Mouse (Mus musculus) heart, embryonic 11.5 days (tissue): ENCODE measurements around the gene Zfp961. TPM values are rescaled to one million over a fixed set of nuclear protein-coding genes. Genes with fewer than 3 reads are reported as not detected.
A peak's percentile ranks its signal among the peaks of the same experiment; 100 is the strongest.

Experiments used
- ATAC-seq: fragments of 200-750 bp; cut with Nextera tagmentation; replicated peaks from 2 replicates; pipeline ENCODE4 v1.8.0; 2017; ENCODE audit warnings: moderate library complexity; ENCODE audit not compliant: insufficient number of reproducible peaks, low FRiP score, low TSS enrichment
- H3K27ac ChIP-seq: fragments of 300-500 bp; sonication (generic); 2 replicates; pipeline ENCODE4 v1.5.1; 2014; ENCODE audit warnings: mild to moderate bottlenecking, low read depth, low read length
- H3K27me3 ChIP-seq: fragments of 300-500 bp; sonication (generic); 2 replicates; pipeline ENCODE4 v1.6.1; 2014; ENCODE audit warnings: mild to moderate bottlenecking, low read length, mixed read lengths; ENCODE audit not compliant: control insufficient read depth, insufficient read depth
- H3K36me3 ChIP-seq: fragments of 300-500 bp; sonication (generic); 2 replicates; pipeline ENCODE4 v1.6.1; 2014; ENCODE audit warnings: mild to moderate bottlenecking, low read length, moderate library complexity, mixed read lengths; ENCODE audit not compliant: control insufficient read depth, insufficient read depth
- H3K4me1 ChIP-seq: fragments of 300-500 bp; sonication (generic); 2 replicates; pipeline ENCODE4 v1.6.1; 2014; ENCODE audit warnings: low read length; ENCODE audit not compliant: control insufficient read depth, insufficient read depth
- H3K4me2 ChIP-seq: fragments of 300-500 bp; sonication (generic); 2 replicates; pipeline ENCODE4 v1.6.1; 2014; ENCODE audit warnings: mild to moderate bottlenecking, moderate library complexity
- H3K4me3 ChIP-seq: fragments of 300-500 bp; sonication (generic); 2 replicates; pipeline ENCODE4 v1.5.1; 2014; ENCODE audit warnings: low read depth, low read length
- H3K9ac ChIP-seq: fragments of 300-500 bp; sonication (generic); 2 replicates; pipeline ENCODE4 v1.6.1; 2014; ENCODE audit warnings: mild to moderate bottlenecking, low read depth, low read length, moderate library complexity
- H3K9me3 ChIP-seq: fragments of 300-500 bp; sonication (generic); replicated peaks from 2 replicates; pipeline ENCODE4 v1.6.1; 2016; ENCODE audit warnings: low read length; ENCODE audit not compliant: control insufficient read depth
- WGBS: fragments of 180-500 bp; shearing (Covaris S2); extraction: QIAGEN DNeasy Blood & Tissue Kit; methylation state at CpG from one replicate; pipeline ENCODE4 v1.1.7; 2014; ENCODE audit not compliant: insufficient replicate concordance; 5-methylcytosine and 5-hydroxymethylcytosine counted together
- polyA plus RNA-seq: library from polyadenylated mRNA; unstranded; fragments of >200 nt; fragmentation: Nextera tagmentation; extraction: Ambion mirVana; gene quantifications from 2 replicates; pipeline ENCODE4 v1.2.1, GENCODE M21; 2014

Gene Zfp961
- polyA plus RNA-seq, 1 experiment from 2014 or later: 15.2 TPM

DNA sequence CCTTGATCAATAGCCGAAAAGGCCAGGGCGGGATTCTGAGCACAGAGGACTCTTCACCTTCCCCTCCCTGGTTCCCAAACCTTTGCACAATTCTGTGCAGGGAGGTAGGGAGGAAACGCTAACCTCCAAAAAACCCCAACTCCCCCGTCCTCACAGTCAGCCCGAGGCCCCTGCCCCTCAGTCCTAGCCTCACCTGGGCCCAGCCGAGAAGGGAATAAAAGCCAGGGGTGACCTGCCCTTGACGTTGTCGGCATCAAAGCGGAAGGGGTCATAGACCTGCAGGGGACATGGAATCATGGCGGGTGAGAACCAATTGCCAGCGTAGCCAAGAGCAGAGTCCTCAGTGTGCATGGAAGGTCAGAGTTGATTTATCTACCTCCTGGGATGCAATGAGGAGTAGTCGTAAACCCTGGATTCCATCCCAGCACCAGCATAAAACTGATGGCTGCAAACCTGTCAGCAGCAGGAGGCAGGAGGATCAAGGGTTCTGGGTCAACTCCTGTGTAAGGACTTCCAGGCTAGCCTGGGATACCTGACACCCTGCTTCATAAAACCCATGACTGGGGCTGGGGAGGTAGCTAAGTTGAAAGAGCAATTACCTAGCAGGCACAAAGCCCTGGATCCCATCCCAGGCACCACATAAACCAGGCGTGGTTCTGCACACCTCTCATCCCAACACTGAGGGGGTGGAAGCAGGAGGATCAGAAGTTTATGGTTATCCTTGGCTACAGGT is 38.2 kb downstream of the Zfp961 start:
- Histone ChIP-seq H3K9me3 (no peaks in the 10 kb centered on the region), H3K9ac (peak overlapping the region; percentile 64), H3K27ac (no peak overlapping the region), H3K4me3 (peak overlapping the region; percentile 39), H3K36me3 (no peaks in the 10 kb centered on the region), H3K27me3 (no peaks in the 10 kb centered on the region), H3K4me1 (no peaks in the 10 kb centered on the region; the same call in 1 of the 2 replicates), H3K4me2 (peak overlapping the region; percentile 65)
- no peak; the same call in 1 of the 2 replicates for ATAC-seq
- 53% methylated on average over 13 of the region's 13 CpGs for WGBS

DNA sequence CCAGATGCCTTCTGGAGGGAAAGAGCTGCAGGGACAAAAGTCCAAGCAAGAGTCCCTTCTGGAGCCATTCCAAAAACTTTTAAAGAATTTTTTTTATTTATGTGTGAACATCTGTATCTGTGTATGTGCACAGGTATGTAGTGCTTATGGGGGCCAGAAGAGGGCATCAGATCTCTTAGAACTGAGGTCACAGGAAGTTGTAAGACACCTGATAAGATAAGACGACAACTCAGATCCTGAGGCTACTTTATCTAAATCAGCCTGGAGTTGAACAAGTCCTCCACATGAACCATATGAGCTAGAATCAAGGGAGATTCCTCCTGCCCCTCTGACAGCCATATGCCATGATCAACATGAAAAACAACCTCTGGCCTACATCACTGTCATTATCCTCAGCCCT is 48.6 kb downstream of the Zfp961 start:
- H3K4me2 ChIP-seq: no peak overlapping the region
- no peaks in the 10 kb centered on the region for H3K9me3 ChIP-seq
- no peak for ATAC-seq
- no peaks in the 10 kb centered on the region for H3K27me3 ChIP-seq
- H3K4me1 ChIP-seq: no peaks in the 10 kb centered on the region
- H3K4me3 ChIP-seq: no peak overlapping the region
- no peak overlapping the region for H3K27ac ChIP-seq
- no peaks in the 10 kb centered on the region for H3K36me3 ChIP-seq
- no peak overlapping the region for H3K9ac ChIP-seq
- WGBS: 45% methylated on average over 1 of the region's 1 CpGs

DNA sequence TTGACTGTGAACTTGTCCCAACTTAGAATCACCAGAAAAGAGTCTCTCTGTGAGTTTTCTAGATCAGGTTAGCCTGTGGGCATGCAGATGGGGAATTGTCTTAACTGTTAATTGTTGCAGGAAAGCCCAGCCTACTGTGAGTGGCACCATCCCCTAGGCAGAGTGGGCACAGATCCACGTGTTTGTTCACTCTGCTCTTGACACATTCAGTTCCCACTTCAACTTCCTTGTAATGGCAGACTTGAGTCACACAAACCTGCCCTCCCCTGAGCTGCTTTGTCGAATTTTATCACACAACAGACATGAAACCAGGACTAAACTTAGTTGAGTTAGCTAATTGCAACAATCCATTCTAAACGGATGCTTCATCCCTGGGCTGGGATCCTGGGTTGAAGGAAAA is 49.4 kb downstream of the Zfp961 start:
- H3K4me2 ChIP-seq: no peak overlapping the region
- H3K27me3 ChIP-seq: no peaks in the 10 kb centered on the region
- H3K9me3 ChIP-seq: no peaks in the 10 kb centered on the region
- H3K4me1 ChIP-seq: no peaks in the 10 kb centered on the region
- no peak overlapping the region for H3K9ac ChIP-seq
- ATAC-seq: no peak
- no peak overlapping the region for H3K4me3 ChIP-seq
- H3K27ac ChIP-seq: no peak overlapping the region
- H3K36me3 ChIP-seq: no peaks in the 10 kb centered on the region
- 55% methylated on average over 3 of the region's 3 CpGs for WGBS

DNA sequence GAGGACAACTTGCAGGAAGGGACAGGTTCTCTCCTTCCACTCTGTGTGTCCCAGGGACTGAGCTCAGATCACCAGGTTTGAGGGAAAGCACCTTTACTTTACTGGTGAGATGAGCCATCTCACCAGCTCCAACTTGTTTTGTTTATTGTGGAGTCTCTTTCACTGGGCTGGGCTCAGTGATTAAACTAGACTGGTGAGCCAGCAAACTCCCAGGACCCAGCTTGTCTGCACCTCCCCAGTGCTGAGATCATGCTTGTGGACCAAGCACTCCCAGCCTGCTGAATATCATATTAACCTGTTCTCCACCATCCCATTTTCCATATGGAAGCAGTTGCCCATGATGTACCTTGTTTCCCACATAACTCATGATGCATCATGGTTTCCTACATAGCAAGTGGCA is 52.1 kb downstream of the Zfp961 start:
- no peaks in the 10 kb centered on the region for H3K27me3 ChIP-seq
- no peaks in the 10 kb centered on the region for H3K9me3 ChIP-seq
- H3K4me1 ChIP-seq: no peaks in the 10 kb centered on the region
- H3K27ac ChIP-seq: no peak overlapping the region
- no peak overlapping the region for H3K4me3 ChIP-seq
- no peak overlapping the region for H3K4me2 ChIP-seq
- H3K9ac ChIP-seq: no peak overlapping the region
- no peak for ATAC-seq
- no peaks in the 10 kb centered on the region for H3K36me3 ChIP-seq

DNA sequence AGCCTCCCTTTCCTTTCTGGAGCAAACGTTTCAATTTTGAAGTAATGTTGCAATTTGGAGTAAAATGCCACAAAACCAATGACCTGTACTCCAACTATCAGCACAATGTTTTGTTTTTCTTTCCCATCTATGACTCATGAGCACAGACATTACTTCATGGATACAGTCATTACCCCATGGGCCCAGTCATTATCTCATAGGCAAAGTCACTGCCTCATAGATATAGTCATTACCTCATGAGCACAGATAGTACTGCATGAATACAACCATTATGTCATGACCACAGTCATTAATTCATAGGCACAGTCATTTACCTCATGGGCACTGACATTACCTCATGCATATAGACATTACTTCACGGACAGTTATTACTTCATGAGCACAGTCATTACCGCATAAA is 55.1 kb downstream of the Zfp961 start:
- ATAC-seq: no peak
- H3K9ac ChIP-seq: no peak overlapping the region
- H3K27me3 ChIP-seq: no peaks in the 10 kb centered on the region
- no peaks in the 10 kb centered on the region for H3K4me1 ChIP-seq
- no peak overlapping the region for H3K4me2 ChIP-seq
- H3K27ac ChIP-seq: no peak overlapping the region
- no peaks in the 10 kb centered on the region for H3K9me3 ChIP-seq
- 74% methylated on average over 3 of the region's 3 CpGs for WGBS
- H3K4me3 ChIP-seq: no peak overlapping the region
- H3K36me3 ChIP-seq: no peaks in the 10 kb centered on the region

DNA sequence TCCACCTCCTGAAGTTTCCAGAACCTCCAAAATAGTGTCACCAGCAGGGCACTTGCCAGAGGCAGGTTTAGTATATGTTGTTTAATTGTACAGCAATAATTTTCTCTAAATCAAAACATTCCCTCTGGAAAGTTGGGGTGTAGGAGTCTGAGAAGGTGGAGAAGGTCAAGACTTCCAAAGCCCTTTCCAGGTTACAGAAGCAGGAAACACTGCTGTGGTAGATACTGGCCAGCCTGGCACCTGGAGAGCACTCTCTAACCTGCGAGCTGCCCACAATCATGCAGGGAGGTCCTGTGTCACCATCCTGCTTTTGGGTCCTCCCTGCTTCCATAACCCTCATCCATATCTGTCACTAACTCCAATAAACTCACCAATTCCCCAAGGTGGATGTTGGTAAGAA is 55.9 kb downstream of the Zfp961 start:
- ATAC-seq: no peak
- no peaks in the 10 kb centered on the region for H3K4me1 ChIP-seq
- no peak overlapping the region for H3K9ac ChIP-seq
- H3K27ac ChIP-seq: no peak overlapping the region
- WGBS: 63% methylated on average over 1 of the region's 1 CpGs
- H3K4me2 ChIP-seq: no peak overlapping the region
- H3K4me3 ChIP-seq: no peak overlapping the region
- no peaks in the 10 kb centered on the region for H3K36me3 ChIP-seq
- H3K9me3 ChIP-seq: no peaks in the 10 kb centered on the region
- H3K27me3 ChIP-seq: no peaks in the 10 kb centered on the region

DNA sequence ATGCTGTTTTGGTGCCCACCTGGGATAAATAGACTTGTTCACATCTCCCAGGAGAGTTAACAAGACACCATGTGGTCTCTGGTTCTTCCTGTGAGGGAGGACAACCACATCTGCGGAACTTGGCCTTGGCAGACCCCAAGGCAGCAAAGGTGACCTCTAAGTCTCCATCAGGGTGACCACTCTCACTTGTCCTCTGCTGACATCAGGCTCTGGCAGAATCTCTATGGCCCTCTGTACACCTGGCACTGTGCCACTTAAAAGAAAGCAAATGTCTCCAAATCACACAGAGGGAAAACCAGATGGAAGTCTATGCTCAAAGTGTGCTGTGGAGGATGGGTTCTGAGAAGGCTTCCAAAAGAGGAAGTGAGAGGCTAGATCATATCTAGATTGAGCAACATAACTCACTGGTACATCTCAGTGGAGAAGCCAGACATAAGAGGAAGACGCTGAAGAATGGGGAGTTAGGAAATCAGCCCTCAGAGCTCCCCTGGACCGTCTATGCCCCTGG is 57.4 kb downstream of the Zfp961 start:
- H3K36me3 ChIP-seq: no peaks in the 10 kb centered on the region
- 57% methylated on average over 3 of the region's 3 CpGs for WGBS
- H3K4me3 ChIP-seq: no peak overlapping the region
- no peak for ATAC-seq
- no peaks in the 10 kb centered on the region for H3K27me3 ChIP-seq
- no peak overlapping the region for H3K9ac ChIP-seq
- no peak overlapping the region for H3K27ac ChIP-seq
- no peaks in the 10 kb centered on the region for H3K4me1 ChIP-seq
- H3K9me3 ChIP-seq: no peaks in the 10 kb centered on the region
- no peak overlapping the region for H3K4me2 ChIP-seq

DNA sequence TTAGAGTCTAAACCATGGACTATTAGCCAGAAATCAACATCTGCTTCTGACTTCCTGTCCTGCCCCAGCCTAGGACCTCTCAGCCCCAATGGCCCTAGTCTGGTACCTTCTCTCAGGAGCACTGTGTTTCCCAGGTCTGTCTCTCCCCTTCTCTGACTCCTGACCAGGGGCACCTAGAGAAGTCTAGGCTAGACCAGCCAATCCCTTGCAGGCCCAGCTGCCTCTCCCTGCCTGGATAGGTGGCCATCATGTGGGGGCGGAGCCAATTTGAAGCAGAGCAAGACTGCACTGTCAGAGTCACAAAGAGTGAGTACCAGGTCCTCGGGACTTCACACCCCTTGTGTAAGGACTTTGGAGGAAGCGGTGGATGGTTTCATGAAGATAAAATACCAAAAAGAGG is 58.6 kb downstream of the Zfp961 start, which contains the start of gene Cyp4f18:
TSS of gene Cyp4f18 (minus strand) at position 154 of the 400 bp plus-strand sequence.
- WGBS: 57% methylated on average over 3 of the region's 3 CpGs
- Histone ChIP-seq H3K27me3 (no peaks in the 10 kb centered on the region), H3K27ac (no peak within 1 kb of the TSS), H3K4me2 (no peak within 1 kb of the TSS), H3K4me1 (no peaks in the 10 kb centered on the region), H3K9me3 (no peaks in the 10 kb centered on the region), H3K36me3 (no peaks in the 10 kb centered on the region), H3K4me3 (no peak within 1 kb of the TSS), H3K9ac (no peak within 1 kb of the TSS)
- no peak for ATAC-seq
